Mouse (Mus musculus) ES-Bruce4 (cell line): Measurements from ENCODE around the gene Me3.

ENCODE experiments used
- CTCF ChIP-seq: IDR thresholded peaks from one replicate; pipeline ENCODE4 v1.8.1; 2011; ENCODE audit warnings: low read depth, low read length
- POLR2A ChIP-seq: IDR thresholded peaks from one replicate; pipeline ENCODE4 v1.8.1; 2011; ENCODE audit warnings: low read length; ENCODE audit not compliant: insufficient read depth

DNA sequence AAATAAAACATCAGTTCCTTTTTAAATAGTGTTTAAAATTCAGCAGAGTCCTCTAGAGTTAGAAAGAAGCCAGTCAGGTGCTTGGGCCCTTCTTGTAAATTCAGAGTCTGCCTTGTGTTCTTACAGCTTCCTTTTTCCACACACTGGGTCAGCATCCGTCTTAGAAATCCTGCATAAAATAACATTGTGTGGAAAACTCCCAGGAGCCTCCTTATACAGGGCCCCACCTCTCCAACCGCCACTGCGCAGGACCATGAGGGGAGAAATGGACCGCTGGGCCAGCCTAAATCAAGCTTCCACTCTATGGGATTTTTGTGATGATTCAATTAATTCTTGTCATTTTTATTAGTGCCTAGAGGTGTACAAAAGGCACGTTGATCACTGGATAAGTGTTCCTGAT, 259.2 kb downstream of the Me3 start:
- TF ChIP-seq CTCF (no peak), POLR2A (no peak)
